Mouse (Mus musculus) embryonic facial prominence, embryonic 14.5 days (tissue): Measurements from ENCODE around the gene Gnb2. TPM values are rescaled to one million over a fixed set of nuclear protein-coding genes. Genes with fewer than 3 reads are reported as not detected.
A peak's percentile ranks its signal among the peaks of the same experiment; 100 is the strongest.

Experiments used
- ATAC-seq: fragments of 200-750 bp; cut with Nextera tagmentation; 2 replicates; pipeline ENCODE4 v1.8.0; 2017; ENCODE audit warnings: low read depth, moderate number of reproducible peaks, moderate TSS enrichment
- DNase-seq: peaks from one replicate; pipeline ENCODE4 v3.0.0-alpha.2; 2015; ENCODE audit warnings: low spot score
- H3K27ac ChIP-seq: fragments of 300-500 bp; sonication (generic); replicated peaks from 2 replicates; pipeline ENCODE4 v1.5.1; 2014; ENCODE audit warnings: low read depth, mild to moderate bottlenecking, low read length, moderate library complexity
- H3K27me3 ChIP-seq: fragments of 300-500 bp; sonication (generic); replicated peaks from 2 replicates; pipeline ENCODE4 v1.6.1; 2014; ENCODE audit warnings: low read length; ENCODE audit not compliant: control insufficient read depth, insufficient read depth
- H3K36me3 ChIP-seq: fragments of 300-500 bp; sonication (generic); 2 replicates; pipeline ENCODE4 v1.6.1; 2014; ENCODE audit warnings: low read length, mixed read lengths; ENCODE audit not compliant: control insufficient read depth, insufficient read depth
- H3K4me1 ChIP-seq: fragments of 300-500 bp; sonication (generic); 2 replicates; pipeline ENCODE4 v1.6.1; 2014; ENCODE audit warnings: antibody characterized with exemption, low read length; ENCODE audit not compliant: control insufficient read depth, insufficient read depth
- H3K4me2 ChIP-seq: fragments of 300-500 bp; sonication (generic); 2 replicates; pipeline ENCODE4 v1.6.1; 2014; ENCODE audit warnings: low read depth, mild to moderate bottlenecking, low read length, moderate library complexity, mixed read lengths
- H3K4me3 ChIP-seq: fragments of 300-500 bp; sonication (generic); 2 replicates; pipeline ENCODE4 v1.5.1; 2014; ENCODE audit warnings: low read depth, mild to moderate bottlenecking, low read length
- H3K9ac ChIP-seq: fragments of 300-500 bp; sonication (generic); 2 replicates; pipeline ENCODE4 v1.6.1; 2014; ENCODE audit warnings: low read depth, mild to moderate bottlenecking, low read length, moderate library complexity, mixed read lengths
- H3K9me3 ChIP-seq: fragments of 300-500 bp; sonication (generic); 2 replicates; pipeline ENCODE4 v1.6.1; 2016; ENCODE audit warnings: low read length; ENCODE audit not compliant: control insufficient read depth
- WGBS: fragments of 180-500 bp; shearing (Covaris S2); extraction: QIAGEN DNeasy Blood & Tissue Kit; methylation state at CpG from one replicate; pipeline ENCODE4 v1.1.7; 2014; 5-methylcytosine and 5-hydroxymethylcytosine counted together
- polyA plus RNA-seq: library from polyadenylated mRNA; unstranded; fragments of >200 nt; fragmentation: Nextera tagmentation; extraction: Ambion mirVana; gene quantifications from 2 replicates; pipeline ENCODE4 v1.2.1, GENCODE M21; 2014

The Gnb2 gene
- polyA plus RNA-seq, 1 experiment from 2014 or later = 430 TPM

GRCm38 (mm10) chr5:137527413-137527812 lies 5.9 kb downstream of the Gnb2 start:
- H3K27ac ChIP-seq = no peak overlapping the region
- H3K4me1 ChIP-seq = no peaks in the 10 kb centered on the region
- H3K4me2 ChIP-seq = no peak overlapping the region
- no peak for ATAC-seq
- no peak overlapping the region for H3K4me3 ChIP-seq
- no peaks in the 10 kb centered on the region for H3K27me3 ChIP-seq
- no peaks in the 10 kb centered on the region for H3K9me3 ChIP-seq
- peaks cover 80% of the 10 kb centered on the region for H3K36me3 ChIP-seq
- WGBS = 68% methylated on average over 1 of the region's 1 CpGs
- no peak overlapping the region for H3K9ac ChIP-seq
- no peak for DNase-seq

DNA sequence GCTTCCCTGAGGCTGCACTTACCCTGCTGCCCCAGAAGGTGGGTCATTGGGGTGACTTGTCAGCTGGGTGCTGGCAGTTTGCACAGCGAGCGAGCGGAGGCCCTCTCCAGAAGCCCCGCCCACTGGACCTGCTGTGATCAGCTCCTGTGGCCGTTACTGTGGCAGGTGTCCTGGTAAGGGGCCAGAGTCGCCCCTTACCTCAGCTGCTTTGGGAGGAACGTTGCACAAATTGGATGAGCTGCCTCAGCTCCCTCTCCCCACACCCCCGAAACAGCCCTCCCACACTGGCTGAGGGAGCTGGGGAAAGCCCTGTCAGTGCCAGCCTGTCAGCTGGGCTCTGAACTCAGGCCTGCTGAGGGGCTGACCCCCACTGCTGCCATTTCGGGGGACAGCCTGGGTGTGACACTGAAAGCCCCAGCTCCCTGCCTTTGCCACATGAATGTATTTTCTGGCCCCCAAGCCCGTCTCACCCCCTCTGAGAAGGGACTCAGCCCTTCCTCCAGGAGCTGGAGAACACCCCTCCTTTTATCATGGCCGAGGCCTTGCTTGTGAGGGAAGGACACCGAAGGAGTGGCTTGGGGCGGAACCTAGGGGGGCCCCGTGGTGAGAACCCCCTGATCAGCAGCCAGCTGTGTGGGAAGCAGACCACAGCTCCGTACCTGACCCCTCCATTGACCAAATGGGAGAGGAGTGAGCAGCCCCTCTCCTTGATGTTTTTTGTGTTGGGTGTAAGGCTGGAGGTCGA lies 6.9 kb downstream of the Gnb2 start:
- Histone ChIP-seq H3K36me3 (peaks cover 89% of the 10 kb centered on the region), H3K4me2 (no peak overlapping the region), H3K9me3 (no peaks in the 10 kb centered on the region), H3K27me3 (no peaks in the 10 kb centered on the region), H3K9ac (no peak overlapping the region), H3K4me3 (no peak overlapping the region), H3K4me1 (no peaks in the 10 kb centered on the region), H3K27ac (0 out of 2 replicates have a peak overlapping the region, but pooled peaks have one; percentile 15)
- DNase-seq (peak; percentile 51), ATAC-seq (no peak)
- 62% methylated on average over 16 of the region's 16 CpGs for WGBS

GRCm38 (mm10) chr5:137525511-137525910 lies 7.8 kb downstream of the Gnb2 start:
- peaks cover 98% of the 10 kb centered on the region for H3K36me3 ChIP-seq
- H3K27ac ChIP-seq = no peak overlapping the region
- ATAC-seq = no peak
- no peak overlapping the region for H3K4me2 ChIP-seq
- no peaks in the 10 kb centered on the region for H3K4me1 ChIP-seq
- H3K9me3 ChIP-seq = no peaks in the 10 kb centered on the region
- no peak overlapping the region for H3K4me3 ChIP-seq
- no peak overlapping the region for H3K9ac ChIP-seq
- H3K27me3 ChIP-seq = no peaks in the 10 kb centered on the region
- DNase-seq = no peak
- WGBS = 75% methylated on average over 16 of the region's 16 CpGs

- no peak overlapping the region for H3K27ac ChIP-seq
- 83% methylated on average over 12 of the region's 13 CpGs for WGBS
Measured at GRCm38 (mm10) chr5:137524671-137525070, 8.6 kb downstream of the Gnb2 start.

DNA sequence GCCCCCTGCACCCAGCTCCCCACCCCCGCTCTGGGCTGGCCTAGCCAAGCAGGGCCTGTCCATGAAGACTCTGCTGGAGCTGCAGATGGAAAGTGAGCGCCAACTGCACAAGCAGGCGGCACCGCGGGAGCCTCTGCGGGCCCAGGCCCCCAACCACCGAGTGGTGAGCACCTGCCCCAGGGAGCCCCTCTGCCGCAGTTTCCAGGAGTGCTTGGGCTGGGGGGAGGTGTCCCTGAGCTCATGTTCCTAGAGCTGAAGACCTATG lies 9.1 kb downstream of the Gnb2 start:
- Histone ChIP-seq H3K9me3 (no peaks in the 10 kb centered on the region), H3K4me3 (no peak overlapping the region), H3K4me1 (no peaks in the 10 kb centered on the region), H3K4me2 (no peak overlapping the region), H3K27ac (no peak overlapping the region), H3K36me3 (peaks cover 99% of the 10 kb centered on the region), H3K27me3 (no peaks in the 10 kb centered on the region), H3K9ac (no peak overlapping the region)
- ATAC-seq (no peak), DNase-seq (no peak)
- WGBS = 74% methylated on average over 4 of the region's 8 CpGs

More at GRCm38 (mm10) chr5:137524671-137525070, 8.6 kb downstream of the Gnb2 start:
- H3K4me1 ChIP-seq = no peaks in the 10 kb centered on the region
- no peak overlapping the region for H3K9ac ChIP-seq
- no peaks in the 10 kb centered on the region for H3K9me3 ChIP-seq
- DNase-seq = no peak
- H3K36me3 ChIP-seq = peaks cover 99% of the 10 kb centered on the region
- no peak for ATAC-seq
- no peak overlapping the region for H3K4me2 ChIP-seq
- H3K4me3 ChIP-seq = no peak overlapping the region
- H3K27me3 ChIP-seq = no peaks in the 10 kb centered on the region

- ATAC-seq = no peak
- H3K4me3 ChIP-seq = no peak overlapping the region
- 84% methylated on average over 23 of the region's 25 CpGs for WGBS
- no peaks in the 10 kb centered on the region for H3K27me3 ChIP-seq
- no peaks in the 10 kb centered on the region for H3K9me3 ChIP-seq
- H3K36me3 ChIP-seq = peaks cover 99% of the 10 kb centered on the region
- DNase-seq = no peak
- H3K9ac ChIP-seq = no peak overlapping the region
- no peak overlapping the region for H3K27ac ChIP-seq
- H3K4me2 ChIP-seq = no peak overlapping the region
- H3K4me1 ChIP-seq = no peaks in the 10 kb centered on the region
Measured at GRCm38 (mm10) chr5:137523396-137524250, 9.7 kb downstream of the Gnb2 start.

GRCm38 (mm10) chr5:137522711-137523110 lies 10.6 kb downstream of the Gnb2 start:
- Histone ChIP-seq H3K4me1 (no peaks in the 10 kb centered on the region), H3K36me3 (peaks cover 99% of the 10 kb centered on the region), H3K4me2 (no peak overlapping the region), H3K27me3 (no peaks in the 10 kb centered on the region), H3K9ac (no peak overlapping the region), H3K9me3 (no peaks in the 10 kb centered on the region), H3K27ac (no peak overlapping the region), H3K4me3 (no peak overlapping the region)
- ATAC-seq = no peak
- 75% methylated on average over 11 of the region's 11 CpGs for WGBS
- DNase-seq = no peak

DNA sequence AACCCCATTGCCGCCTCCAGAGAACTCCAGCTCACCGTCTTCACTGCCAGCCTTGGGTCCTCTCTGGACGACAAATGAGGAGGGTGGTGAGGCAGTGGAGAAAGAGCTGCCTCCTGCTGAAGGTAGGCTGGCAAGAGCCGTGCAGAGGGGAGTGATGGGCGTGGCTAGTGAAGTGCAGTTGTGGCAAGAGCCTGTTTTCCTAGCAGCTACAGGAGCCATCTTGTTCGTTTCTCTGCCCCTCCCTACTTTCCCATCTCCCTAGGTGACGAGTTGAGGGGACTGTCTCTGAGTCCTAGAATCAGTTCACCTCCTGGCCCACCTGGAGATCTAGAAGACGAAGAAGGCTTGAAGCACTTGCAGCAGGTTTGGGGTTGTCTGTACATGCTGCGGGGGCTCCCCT lies 11.4 kb downstream of the Gnb2 start:
- no peaks in the 10 kb centered on the region for H3K4me1 ChIP-seq
- WGBS = 78% methylated on average over 9 of the region's 9 CpGs
- no peaks in the 10 kb centered on the region for H3K27me3 ChIP-seq
- H3K4me2 ChIP-seq = no peak overlapping the region
- H3K36me3 ChIP-seq = peaks cover 96% of the 10 kb centered on the region
- ATAC-seq (no peak), DNase-seq (no peak)
- no peaks in the 10 kb centered on the region for H3K9me3 ChIP-seq
- no peak overlapping the region for H3K9ac ChIP-seq
- H3K27ac ChIP-seq = no peak overlapping the region
- no peak overlapping the region for H3K4me3 ChIP-seq
